Mouse (Mus musculus) liver, postnatal 0 days (tissue): ENCODE measurements around the gene Psmd14.

ENCODE experiments used
- CTCF ChIP-seq: sonication (generic); IDR thresholded peaks from 2 replicates; pipeline ENCODE4 v1.5.1; 2016; ENCODE audit warnings: antibody characterized with exemption, low read depth
- EP300 ChIP-seq: IDR thresholded peaks from 2 replicates; pipeline ENCODE4 v1.6.1; 2016; ENCODE audit warnings: antibody characterized with exemption, low read depth, mild to moderate bottlenecking

DNA sequence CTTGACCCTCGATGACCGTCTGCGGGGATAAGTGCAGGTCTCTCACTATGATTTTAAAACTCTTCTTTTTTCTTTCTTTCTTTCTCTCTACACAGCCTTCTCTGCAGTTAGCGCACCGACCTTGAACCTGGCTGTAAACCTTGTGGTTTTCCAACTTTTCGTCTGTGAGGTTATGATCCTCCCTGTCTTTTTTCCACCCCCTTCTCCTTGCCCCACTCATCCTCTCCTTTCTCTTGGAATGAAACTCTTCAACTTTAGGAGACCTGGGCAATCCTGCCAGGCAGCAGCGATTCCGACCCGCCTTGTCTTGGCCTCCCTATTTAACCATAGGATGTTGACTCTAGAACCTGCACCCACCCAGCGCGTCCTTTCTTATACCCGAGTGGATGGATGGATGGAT, 101.0 kb downstream of the Psmd14 start:
- TF ChIP-seq EP300 (no peak), CTCF (no peak)
